Mouse (Mus musculus) spleen, adult 2 months (tissue): Measurements from ENCODE around the gene Akap6. TPM values are rescaled to one million over a fixed set of nuclear protein-coding genes. Genes with fewer than 3 reads are reported as not detected.
"Not testable (repeated sequence)": the region's sequence is repeated elsewhere in the genome, so short reads cannot be mapped to it uniquely, and the experiment has no call there.

Source experiments
- DNase-seq, 2 experiments: peaks; one replicate each; pipeline versions ENCODE4 v3.0.0 to v3.0.0-alpha.2; 2012 to 2021; ENCODE audit warnings: low spot score in 2 of 2, low read depth in 1 of 2
- H3K27ac ChIP-seq: fragments of 200-500 bp; 2 replicates; pipeline ENCODE4 v1.5.1; 2012; ENCODE audit warnings: low read length, inconsistent platforms; ENCODE audit not compliant: insufficient read depth
- H3K27me3 ChIP-seq: fragments of 200-500 bp; 2 replicates; pipeline ENCODE4 v1.6.1; 2012; ENCODE audit warnings: mild to moderate bottlenecking, moderate library complexity, low read length, inconsistent platforms; ENCODE audit not compliant: control insufficient read depth, insufficient read depth
- H3K36me3 ChIP-seq: fragments of 200-500 bp; 2 replicates; pipeline ENCODE4 v1.6.1; 2012; ENCODE audit warnings: mild to moderate bottlenecking, low read length, inconsistent platforms; ENCODE audit not compliant: control insufficient read depth, insufficient read depth
- H3K4me1 ChIP-seq: fragments of 200-500 bp; 2 replicates; pipeline ENCODE4 v1.6.1; 2011; ENCODE audit warnings: inconsistent platforms; ENCODE audit not compliant: control insufficient read depth, insufficient read depth, insufficient read length
- H3K4me3 ChIP-seq: fragments of 200-500 bp; 2 replicates; pipeline ENCODE4 v1.5.1; 2011; ENCODE audit warnings: mild to moderate bottlenecking, inconsistent platforms; ENCODE audit not compliant: insufficient read depth, insufficient read length; ENCODE audit errors: extremely low read depth
- CTCF ChIP-seq: fragments of 200-500 bp; IDR thresholded peaks from 2 replicates; pipeline ENCODE4 v1.5.1; 2011; ENCODE audit warnings: mild to moderate bottlenecking, inconsistent platforms; ENCODE audit not compliant: insufficient read depth, insufficient read length, insufficient replicate concordance; ENCODE audit errors: extremely low read depth
- POLR2A ChIP-seq: fragments of 200-500 bp; IDR thresholded peaks from 2 replicates; pipeline ENCODE4 v1.6.1; 2011; ENCODE audit warnings: low read depth, low read length, inconsistent platforms
- WGBS: fragments of 180-500 bp; shearing (Covaris S2); methylation state at CpG from one replicate; pipeline ENCODE4 v1.1.7; 2018; 5-methylcytosine and 5-hydroxymethylcytosine counted together
- polyA plus RNA-seq: library from polyadenylated mRNA; depleted of rRNA; stranded (reverse); fragments of >200 nt; gene quantifications from 2 replicates; pipeline ENCODE4 v1.2.3, GENCODE M21; 2012

Gene Akap6
- polyA plus RNA-seq, 1 experiment: 0.02 TPM

- TF ChIP-seq CTCF: no peak
- TF ChIP-seq POLR2A: no peak
- WGBS: 46% methylated on average over 7 of the region's 7 CpGs
- no peaks in the 10 kb centered on the region for H3K27me3 ChIP-seq
- H3K4me3 ChIP-seq: no peak overlapping the region
- DNase-seq: no peak
- no peaks in the 10 kb centered on the region for H3K4me1 ChIP-seq
- H3K27ac ChIP-seq: no peak overlapping the region
- no peaks in the 10 kb centered on the region for H3K36me3 ChIP-seq
These were observed 12.9 kb downstream of the Akap6 start for GRCm38 (mm10) chr12:52711857-52712640.

- H3K27ac ChIP-seq: no peak overlapping the region
- H3K27me3 ChIP-seq: no peaks in the 10 kb centered on the region
- H3K4me1 ChIP-seq: no peaks in the 10 kb centered on the region
- DNase-seq: no peak
- WGBS: 26% methylated on average over 6 of the region's 6 CpGs
- no peak overlapping the region for H3K4me3 ChIP-seq
- no peaks in the 10 kb centered on the region for H3K36me3 ChIP-seq
- TF ChIP-seq CTCF (no peak), POLR2A (no peak)
These were observed 19.2 kb downstream of the Akap6 start for GRCm38 (mm10) chr12:52718392-52718791.

GRCm38 (mm10) chr12:52719232-52719631 is 20.0 kb downstream of the Akap6 start:
- Histone ChIP-seq H3K36me3 (no peaks in the 10 kb centered on the region), H3K27me3 (no peaks in the 10 kb centered on the region), H3K27ac (no peak overlapping the region), H3K4me1 (no peaks in the 10 kb centered on the region), H3K4me3 (no peak overlapping the region)
- TF ChIP-seq POLR2A (no peak), CTCF (no peak)
- 92% methylated on average over 9 of the region's 9 CpGs for WGBS
- DNase-seq: no peak

- no peak for TF ChIP-seq POLR2A
- TF ChIP-seq CTCF: no peak
- no peak overlapping the region for H3K4me3 ChIP-seq
- no peaks in the 10 kb centered on the region for H3K36me3 ChIP-seq
- H3K27me3 ChIP-seq: no peaks in the 10 kb centered on the region
- H3K27ac ChIP-seq: no peak overlapping the region
- no peaks in the 10 kb centered on the region for H3K4me1 ChIP-seq
- 86% methylated on average over 5 of the region's 5 CpGs for WGBS
- DNase-seq: no peak
These were observed 20.5 kb downstream of the Akap6 start for GRCm38 (mm10) chr12:52719681-52720080.

- 91% methylated on average over 3 of the region's 3 CpGs for WGBS
- H3K27ac ChIP-seq, H3K27me3 ChIP-seq, H3K4me3 ChIP-seq, H3K36me3 ChIP-seq, DNase-seq, H3K4me1 ChIP-seq: not testable (repeated sequence)
These were observed 24.9 kb downstream of the Akap6 start for GRCm38 (mm10) chr12:52724039-52724615.

GRCm38 (mm10) chr12:52726434-52727231 is 27.4 kb downstream of the Akap6 start:
- no peak overlapping the region for H3K4me3 ChIP-seq
- no peaks in the 10 kb centered on the region for H3K4me1 ChIP-seq
- no peak overlapping the region for H3K27ac ChIP-seq
- no peaks in the 10 kb centered on the region for H3K36me3 ChIP-seq
- no peak for DNase-seq
- H3K27me3 ChIP-seq: no peaks in the 10 kb centered on the region
- TF ChIP-seq CTCF (no peak), POLR2A (no peak)
- WGBS: 75% methylated on average over 10 of the region's 10 CpGs

- no peak for TF ChIP-seq CTCF
- no peak for TF ChIP-seq POLR2A
- 68% methylated on average over 6 of the region's 6 CpGs for WGBS
- H3K4me3 ChIP-seq: no peak overlapping the region
- no peak for DNase-seq
- H3K27ac ChIP-seq: no peak overlapping the region
- H3K4me1 ChIP-seq: no peaks in the 10 kb centered on the region
- no peaks in the 10 kb centered on the region for H3K27me3 ChIP-seq
- no peaks in the 10 kb centered on the region for H3K36me3 ChIP-seq
These were observed 30.2 kb downstream of the Akap6 start for GRCm38 (mm10) chr12:52729396-52729795.

- H3K27me3 ChIP-seq, H3K27ac ChIP-seq, H3K36me3 ChIP-seq, H3K4me3 ChIP-seq, H3K4me1 ChIP-seq, DNase-seq: not testable (repeated sequence)
- 94% methylated on average over 7 of the region's 11 CpGs for WGBS
These were observed 36.0 kb downstream of the Akap6 start for GRCm38 (mm10) chr12:52735161-52735560.
